Comparison of ENCODE assay signal across 11 mouse cellular contexts in the genomic region with DNA sequence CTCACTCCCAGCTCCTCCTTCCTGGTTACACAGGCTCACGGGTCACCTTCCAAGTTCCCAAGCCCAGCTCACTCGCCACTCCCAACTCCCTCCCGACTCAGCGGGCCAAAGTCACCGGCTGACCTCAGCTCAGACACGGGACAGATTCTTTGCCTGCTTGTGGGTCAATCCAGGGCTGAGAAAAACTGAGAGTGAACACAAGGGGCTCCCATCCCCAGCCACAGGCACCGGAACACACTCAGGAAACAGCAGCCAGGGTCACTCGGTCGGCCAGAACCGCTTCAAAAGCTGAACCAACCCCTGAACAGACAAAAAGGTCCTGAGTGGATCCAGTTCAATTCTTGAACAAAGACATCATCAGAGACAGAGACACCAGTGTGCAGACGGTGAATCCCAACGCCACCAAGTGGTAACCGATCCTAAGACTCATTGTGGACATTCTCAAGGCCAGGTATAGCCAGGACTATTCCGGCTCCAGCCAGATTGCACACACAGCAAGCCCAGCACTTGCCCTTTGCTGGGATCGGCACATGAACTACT.
A peak's percentile ranks its signal among the peaks of the same experiment; 100 is the strongest.
DNase-seq lines count a peak whose midpoint lies in the region; ATAC-seq and TF ChIP-seq lines count a peak whose summit lies in the region.
"Had no signal": no experiment of that assay in that cellular context is flagged by ENCODE, and none has a peak within 500 bp of the region (broad histone marks: within the 10 kb centered on the region; RNA-seq: fewer than 3 reads in every experiment).

No protein-coding gene starts in this region.

- no peaks in the 10 kb centered on the region for H3K9me3 ChIP-seq in heart, embryonic 15.5 days (replicated peaks)
- no peaks in the 10 kb centered on the region for H3K9me3 ChIP-seq in limb, embryonic 10.5 days (replicated peaks)
- H3K9me3 ChIP-seq: forebrain, embryonic 15.5 days; limb, embryonic 13.5 days; neural tube, embryonic 13.5 days had no signal

- no peak overlapping the region for H3K4me3 ChIP-seq in bone marrow, adult 2 months (replicated peaks; ENCODE audit: control insufficient read depth, low read depth, low read length)
- no peak overlapping the region for H3K4me3 ChIP-seq in heart, embryonic 15.5 days
- H3K4me3 ChIP-seq in limb, embryonic 10.5 days: no peak overlapping the region
- H3K4me3 ChIP-seq: forebrain, embryonic 15.5 days; limb, embryonic 13.5 days; neural tube, embryonic 13.5 days had no signal

- 0 out of 2 replicates have a peak overlapping the region, but pooled peaks have one; percentile 2 for H3K27ac ChIP-seq in bone marrow, adult 2 months (ENCODE audit: control insufficient read depth, insufficient read depth, low read depth, low read length, poor library complexity)
- peak overlapping the region; percentile 45 for H3K27ac ChIP-seq in heart, embryonic 15.5 days
- H3K27ac ChIP-seq in limb, embryonic 10.5 days: peak overlapping the region; percentile 66
- H3K27ac ChIP-seq: forebrain, embryonic 15.5 days; limb, embryonic 13.5 days; neural tube, embryonic 13.5 days had no signal

- no peaks in the 10 kb centered on the region for H3K27me3 ChIP-seq in heart, embryonic 15.5 days
- no peaks in the 10 kb centered on the region for H3K27me3 ChIP-seq in limb, embryonic 10.5 days (ENCODE audit: low read depth, poor library complexity, severe bottlenecking)
- H3K27me3 ChIP-seq: forebrain, embryonic 15.5 days; limb, embryonic 13.5 days; neural tube, embryonic 13.5 days had no signal

- peaks cover 11% of the 10 kb centered on the region; the same call in 1 of the 2 replicates for H3K36me3 ChIP-seq in heart, embryonic 15.5 days
- peaks cover 2% of the 10 kb centered on the region; the same call in 1 of the 2 replicates for H3K36me3 ChIP-seq in limb, embryonic 10.5 days
- H3K36me3 ChIP-seq: forebrain, embryonic 15.5 days had no signal

- no peak overlapping the region for H3K4me2 ChIP-seq in heart, embryonic 15.5 days
- H3K4me2 ChIP-seq: forebrain, embryonic 15.5 days; limb, embryonic 13.5 days; neural tube, embryonic 13.5 days had no signal

- 42% methylated on average over 15 of the region's 15 CpGs for WGBS in bone marrow, adult 2 months
- 44% methylated on average over 15 of the region's 15 CpGs for WGBS in heart, embryonic 15.5 days
- WGBS in limb, embryonic 10.5 days: 66% methylated on average over 15 of the region's 15 CpGs

- TF ChIP-seq CTCF in bone marrow, adult 2 months (IDR thresholded peaks at IDR 0.05; ENCODE audit: control insufficient read depth, insufficient read depth, low read length): no peak

- ATAC-seq in heart, embryonic 15.5 days (replicated peaks; ENCODE audit: insufficient number of reproducible peaks, insufficient read depth, low FRiP score, low read depth): peak; percentile 45; the same call in 1 of the 2 replicates
- ATAC-seq: forebrain, embryonic 15.5 days had no signal

- H3K4me1 ChIP-seq in bone marrow, adult 2 months (ENCODE audit: control insufficient read depth, insufficient read depth, low read length): no peaks in the 10 kb centered on the region
- peaks cover 48% of the 10 kb centered on the region for H3K4me1 ChIP-seq in heart, embryonic 15.5 days (replicated peaks)
- H3K4me1 ChIP-seq in limb, embryonic 10.5 days: peaks cover 39% of the 10 kb centered on the region

- no peak; the same call in 1 of the 2 replicates for TF ChIP-seq POLR2A in bone marrow, adult 2 months (IDR thresholded peaks at IDR 0.05; ENCODE audit: borderline replicate concordance, control insufficient read depth, low read depth, low read length)

- DNase-seq in lung, postnatal 10 days: peak; percentile 21
- no peak for DNase-seq in lung, postnatal 14 days
- no peak for DNase-seq in limb, embryonic 10.5 days (ENCODE audit: low spot score)
- DNase-seq in cerebellum, postnatal 4 days (ENCODE audit: low spot score in 2 of 2): no peak
- no peak for DNase-seq in right cerebral cortex, postnatal 25 days
- DNase-seq: thymus, adult 2 months had no signal

- no peak overlapping the region for H3K9ac ChIP-seq in heart, embryonic 15.5 days
- H3K9ac ChIP-seq: forebrain, embryonic 15.5 days; limb, embryonic 13.5 days; neural tube, embryonic 13.5 days had no signal

Comparison
In these comparisons a context has a peak if more than half of its experiments do, and no peak if none do; other contexts are left out.
1. H3K27ac ChIP-seq: peak in every context shown above with its lines; median percentile 66 in limb, embryonic 10.5 days; 45 in heart, embryonic 15.5 days; 2 in bone marrow, adult 2 months.